Mouse (Mus musculus) heart, embryonic 14.5 days (tissue): ENCODE measurements around the gene Spag4. TPM values are rescaled to one million over a fixed set of nuclear protein-coding genes. Genes with fewer than 3 reads are reported as not detected.

Source experiments
- ATAC-seq: fragments of 200-750 bp; cut with Nextera tagmentation; 2 replicates; pipeline ENCODE4 v1.8.0; 2017; ENCODE audit warnings: low read depth, moderate TSS enrichment; ENCODE audit not compliant: insufficient number of reproducible peaks, insufficient read depth, low FRiP score
- H3K27ac ChIP-seq, 2 experiments: fragments of 200-500 bp in 1 of 2; fragments of 300-500 bp in 1 of 2; sonication (generic) in 1 of 2; replicated peaks in 1 of 2; 2 replicates each; pipeline ENCODE4 v1.5.1; 2012 to 2014; ENCODE audit warnings: low read depth in 2 of 2, low read length in 2 of 2, control low read depth in 1 of 2, mild to moderate bottlenecking in 1 of 2, mixed read lengths in 1 of 2; ENCODE audit not compliant: control insufficient read depth in 1 of 2, insufficient read depth in 1 of 2
- H3K27me3 ChIP-seq: fragments of 300-500 bp; sonication (generic); 2 replicates; pipeline ENCODE4 v1.6.1; 2014; ENCODE audit warnings: mild to moderate bottlenecking, low read length, control low read depth; ENCODE audit not compliant: control insufficient read depth, insufficient read depth
- H3K36me3 ChIP-seq: fragments of 300-500 bp; sonication (generic); 2 replicates; pipeline ENCODE4 v1.6.1; 2014; ENCODE audit warnings: mild to moderate bottlenecking, control low read depth, low read length, mixed read lengths; ENCODE audit not compliant: control insufficient read depth, insufficient read depth
- H3K4me1 ChIP-seq, 2 experiments: fragments of 200-500 bp in 1 of 2; fragments of 300-500 bp in 1 of 2; sonication (generic) in 1 of 2; 2 replicates each; pipeline ENCODE4 v1.6.1; 2012 to 2014; ENCODE audit warnings: low read length in 2 of 2, control low read depth in 1 of 2, mixed read lengths in 1 of 2; ENCODE audit not compliant: control insufficient read depth in 2 of 2, insufficient read depth in 2 of 2
- H3K4me2 ChIP-seq: fragments of 300-500 bp; sonication (generic); 2 replicates; pipeline ENCODE4 v1.6.1; 2014; ENCODE audit warnings: mild to moderate bottlenecking, low read length
- H3K4me3 ChIP-seq, 2 experiments: fragments of 200-500 bp in 1 of 2; fragments of 300-500 bp in 1 of 2; sonication (generic) in 1 of 2; 2 replicates each; pipeline ENCODE4 v1.5.1; 2012 to 2014; ENCODE audit warnings: low read length in 2 of 2, mild to moderate bottlenecking in 2 of 2, control low read depth in 1 of 2, low read depth in 1 of 2, moderate library complexity in 1 of 2; ENCODE audit not compliant: control insufficient read depth in 1 of 2, insufficient read depth in 1 of 2
- H3K9ac ChIP-seq: fragments of 300-500 bp; sonication (generic); 2 replicates; pipeline ENCODE4 v1.6.1; 2014; ENCODE audit warnings: mild to moderate bottlenecking, low read length
- H3K9me3 ChIP-seq: fragments of 300-500 bp; sonication (generic); 2 replicates; pipeline ENCODE4 v1.6.1; 2016; ENCODE audit warnings: low read length, control low read depth; ENCODE audit not compliant: control insufficient read depth
- WGBS: fragments of 180-500 bp; shearing (Covaris S2); extraction: QIAGEN DNeasy Blood & Tissue Kit; methylation state at CpG from one replicate; pipeline ENCODE4 v1.1.7; 2014; 5-methylcytosine and 5-hydroxymethylcytosine counted together
- polyA plus RNA-seq: library from polyadenylated mRNA; unstranded; fragments of >200 nt; fragmentation: Nextera tagmentation; extraction: Ambion mirVana; gene quantifications from 2 replicates; pipeline ENCODE4 v1.2.1, GENCODE M21; 2014

Gene Spag4
- polyA plus RNA-seq, 1 experiment from 2014 or later = 2.3 TPM

- no peak overlapping the region for H3K4me3 ChIP-seq
- peaks cover 54% of the 10 kb centered on the region for H3K36me3 ChIP-seq
- no peaks in the 10 kb centered on the region for H3K9me3 ChIP-seq
- 86% methylated on average over 16 of the region's 16 CpGs for WGBS
- H3K4me1 ChIP-seq = peaks cover 11 to 19% of the 10 kb centered on the region in 2 experiments; a peak in 3 of 4 replicates
- H3K27me3 ChIP-seq = no peaks in the 10 kb centered on the region
- H3K9ac ChIP-seq = no peak overlapping the region
- no peak for ATAC-seq
- H3K27ac ChIP-seq = no peak overlapping the region
- H3K4me2 ChIP-seq = no peak overlapping the region
These were observed 13.6 kb downstream of the Spag4 start for GRCm38 (mm10) chr2:156078421-156079182.

GRCm38 (mm10) chr2:156079183-156079560 lies 14.2 kb downstream of the Spag4 start:
- no peak overlapping the region for H3K4me2 ChIP-seq
- peaks cover 11 to 19% of the 10 kb centered on the region in 2 experiments; a peak in 3 of 4 replicates for H3K4me1 ChIP-seq
- H3K36me3 ChIP-seq = peaks cover 48% of the 10 kb centered on the region
- ATAC-seq = no peak
- H3K27me3 ChIP-seq = no peaks in the 10 kb centered on the region
- WGBS = 78% methylated on average over 8 of the region's 8 CpGs
- no peak overlapping the region for H3K27ac ChIP-seq
- H3K9ac ChIP-seq = no peak overlapping the region
- no peak overlapping the region for H3K4me3 ChIP-seq
- H3K9me3 ChIP-seq = no peaks in the 10 kb centered on the region

GRCm38 (mm10) chr2:156079674-156080073 lies 14.7 kb downstream of the Spag4 start:
- Histone ChIP-seq H3K27me3 (no peaks in the 10 kb centered on the region), H3K4me3 (no peak overlapping the region), H3K9me3 (no peaks in the 10 kb centered on the region), H3K4me2 (no peak overlapping the region), H3K36me3 (peaks cover 43% of the 10 kb centered on the region), H3K9ac (no peak overlapping the region), H3K27ac (peak overlapping the region in 1 of 2 experiments; percentile 25; a peak in 1 of 4 replicates), H3K4me1 (peaks cover 11 to 19% of the 10 kb centered on the region in 2 experiments; a peak in 3 of 4 replicates)
- ATAC-seq = no peak
- 24% methylated on average over 4 of the region's 4 CpGs for WGBS

- H3K27ac ChIP-seq = no peak overlapping the region; a peak in 1 of 4 replicates
- no peak for ATAC-seq
These were observed 15.4 kb downstream of the Spag4 start for GRCm38 (mm10) chr2:156080391-156080790.

GRCm38 (mm10) chr2:156084541-156084940 lies 19.6 kb downstream of the Spag4 start:
- no peaks in the 10 kb centered on the region for H3K27me3 ChIP-seq
- no peak overlapping the region for H3K4me2 ChIP-seq
- H3K9ac ChIP-seq = no peak overlapping the region
- WGBS = 85% methylated on average over 3 of the region's 3 CpGs
- no peak overlapping the region for H3K4me3 ChIP-seq
- H3K4me1 ChIP-seq = peaks cover 9 to 29% of the 10 kb centered on the region in 2 experiments; a peak in 3 of 4 replicates
- no peaks in the 10 kb centered on the region for H3K9me3 ChIP-seq
- no peak for ATAC-seq
- no peak overlapping the region for H3K27ac ChIP-seq
- H3K36me3 ChIP-seq = peaks cover 13% of the 10 kb centered on the region

More at GRCm38 (mm10) chr2:156080391-156080790, 15.4 kb downstream of the Spag4 start:
- Histone ChIP-seq H3K9me3 (no peaks in the 10 kb centered on the region), H3K36me3 (peaks cover 36% of the 10 kb centered on the region), H3K4me2 (no peak overlapping the region), H3K27me3 (no peaks in the 10 kb centered on the region), H3K4me1 (peaks cover 11 to 19% of the 10 kb centered on the region in 2 experiments; a peak in 3 of 4 replicates), H3K9ac (no peak overlapping the region), H3K4me3 (no peak overlapping the region)
- WGBS = 80% methylated on average over 7 of the region's 7 CpGs

GRCm38 (mm10) chr2:156087391-156088110 lies 22.6 kb downstream of the Spag4 start:
- Histone ChIP-seq H3K9ac (no peak overlapping the region), H3K4me1 (peaks cover 2 to 14% of the 10 kb centered on the region in 2 experiments; a peak in 1 of 4 replicates), H3K36me3 (peaks cover 24% of the 10 kb centered on the region), H3K27me3 (no peaks in the 10 kb centered on the region), H3K4me3 (no peak overlapping the region), H3K27ac (no peak overlapping the region), H3K9me3 (no peaks in the 10 kb centered on the region), H3K4me2 (no peak overlapping the region)
- no peak for ATAC-seq
- WGBS = 84% methylated on average over 7 of the region's 7 CpGs

- H3K4me1 ChIP-seq = peaks cover 2 to 10% of the 10 kb centered on the region in 2 experiments; a peak in 1 of 4 replicates
- H3K9me3 ChIP-seq = no peaks in the 10 kb centered on the region
- no peak for ATAC-seq
- H3K27ac ChIP-seq = no peak overlapping the region
- peaks cover 35% of the 10 kb centered on the region for H3K36me3 ChIP-seq
- WGBS = 94% methylated on average over 1 of the region's 1 CpGs
- no peaks in the 10 kb centered on the region for H3K27me3 ChIP-seq
- no peak overlapping the region for H3K9ac ChIP-seq
- H3K4me2 ChIP-seq = no peak overlapping the region
- no peak overlapping the region for H3K4me3 ChIP-seq
These were observed 24.8 kb downstream of the Spag4 start for GRCm38 (mm10) chr2:156089799-156090198.
